Mouse (Mus musculus): ENCODE measurements around the gene Fbxl13. TPM values are rescaled to one million over a fixed set of nuclear protein-coding genes. Genes with fewer than 3 reads are reported as not detected.

Gene Fbxl13
- polyA plus RNA-seq, 1 experiment from 2014 or later = 0.46 TPM

DNA sequence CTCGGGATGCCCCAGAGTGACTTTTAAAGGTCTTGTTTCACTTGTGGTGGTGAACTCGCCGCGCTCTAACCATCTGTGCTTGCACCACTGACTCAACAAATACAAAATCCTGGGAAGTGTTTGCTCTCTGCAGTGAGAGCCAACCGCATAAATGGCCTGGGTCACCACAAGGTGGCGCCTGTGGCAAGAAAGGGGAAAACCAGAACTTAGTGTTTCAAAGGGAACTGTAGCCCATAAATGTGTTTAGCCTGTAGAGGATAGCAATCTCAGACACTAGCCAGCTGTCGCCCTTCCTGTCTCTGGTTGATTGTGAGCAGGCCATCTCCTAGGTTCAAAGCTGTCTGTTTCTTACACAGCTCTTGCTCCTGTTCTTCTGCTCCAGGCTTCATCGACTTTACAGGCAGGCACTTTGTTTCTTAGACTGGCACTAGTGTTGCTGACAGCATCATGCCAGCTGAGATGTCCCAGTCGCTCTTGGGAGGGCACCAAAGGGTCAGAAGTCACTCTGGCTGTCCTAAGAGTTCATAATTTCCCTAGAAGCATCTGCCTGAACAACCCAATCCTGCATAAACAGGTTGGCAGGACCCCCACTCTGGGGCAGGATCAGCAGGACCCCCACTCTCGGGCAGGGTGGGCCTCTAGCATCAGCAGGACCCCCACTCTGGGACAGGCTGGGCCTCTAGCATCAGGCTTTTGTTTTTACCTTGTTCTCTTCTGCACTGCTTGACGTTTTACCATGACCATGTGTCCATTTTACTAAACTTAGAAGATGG, 13.4 kb upstream of the Fbxl13 start:
- peaks cover 26% of the 10 kb centered on the region; the same call in 1 of the 2 replicates for H3K36me3 ChIP-seq (ENCODE audit: insufficient read depth, low read length)
- no peaks in the 10 kb centered on the region for H3K27me3 ChIP-seq (ENCODE audit: insufficient read depth, low read length)
- ATAC-seq (replicated peaks; ENCODE audit: low FRiP score, low read depth) (peak; percentile 84), DNase-seq (ENCODE audit: low spot score) (peak; percentile 96)
- TF ChIP-seq CTCF (IDR thresholded peaks at IDR 0.05; ENCODE audit: low read depth) = peak; percentile 97
- H3K27ac ChIP-seq = 0 out of 2 replicates have a peak overlapping the region, but pooled peaks have one; percentile 47
- WGBS = 40% methylated on average over 11 of the region's 11 CpGs
- H3K4me3 ChIP-seq (replicated peaks; ENCODE audit: low read depth, low read length) = no peak overlapping the region
- H3K4me1 ChIP-seq (replicated peaks; ENCODE audit: insufficient read depth, low read length) = peaks cover 4% of the 10 kb centered on the region; the same call in 1 of the 2 replicates
- H3K9me3 ChIP-seq (replicated peaks; ENCODE audit: low read length) = no peaks in the 10 kb centered on the region
- H3K4me2 ChIP-seq (ENCODE audit: low read length) = no peak overlapping the region
- H3K9ac ChIP-seq (ENCODE audit: low read depth, low read length) = no peak overlapping the region

DNA sequence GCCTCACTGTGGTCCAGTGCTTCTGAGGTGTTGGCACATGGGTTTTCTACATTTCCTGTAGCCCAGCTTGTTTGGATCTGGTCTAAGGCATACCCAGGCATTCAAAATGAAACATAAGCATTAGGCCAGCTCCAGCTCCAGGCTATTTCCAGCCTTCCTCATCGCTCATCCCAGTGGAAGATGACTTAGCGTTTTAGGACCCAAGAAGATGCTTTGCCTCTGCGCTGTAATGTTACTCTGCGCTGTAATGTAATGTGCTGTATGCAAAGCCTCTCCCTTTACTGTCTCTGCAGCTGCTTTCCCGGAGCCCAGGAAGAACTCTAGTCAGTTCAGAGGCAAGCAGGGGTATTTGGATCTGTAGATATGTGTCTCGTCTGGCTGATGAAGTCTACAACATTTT, 12.6 kb upstream of the Fbxl13 start:
- Histone ChIP-seq H3K27ac (no peak overlapping the region), H3K36me3 (ENCODE audit: insufficient read depth, low read length) (peaks cover 32% of the 10 kb centered on the region), H3K27me3 (ENCODE audit: insufficient read depth, low read length) (no peaks in the 10 kb centered on the region), H3K9ac (ENCODE audit: low read depth, low read length) (no peak overlapping the region), H3K4me3 (replicated peaks; ENCODE audit: low read depth, low read length) (no peak overlapping the region), H3K4me2 (ENCODE audit: low read length) (no peak overlapping the region), H3K9me3 (replicated peaks; ENCODE audit: low read length) (no peaks in the 10 kb centered on the region), H3K4me1 (replicated peaks; ENCODE audit: insufficient read depth, low read length) (peaks cover 4% of the 10 kb centered on the region; the same call in 1 of the 2 replicates)
- DNase-seq (ENCODE audit: low spot score) (no peak), ATAC-seq (replicated peaks; ENCODE audit: low FRiP score, low read depth) (no peak)
- 92% methylated on average over 6 of the region's 6 CpGs for WGBS
- no peak for TF ChIP-seq CTCF (IDR thresholded peaks at IDR 0.05; ENCODE audit: low read depth)

DNA sequence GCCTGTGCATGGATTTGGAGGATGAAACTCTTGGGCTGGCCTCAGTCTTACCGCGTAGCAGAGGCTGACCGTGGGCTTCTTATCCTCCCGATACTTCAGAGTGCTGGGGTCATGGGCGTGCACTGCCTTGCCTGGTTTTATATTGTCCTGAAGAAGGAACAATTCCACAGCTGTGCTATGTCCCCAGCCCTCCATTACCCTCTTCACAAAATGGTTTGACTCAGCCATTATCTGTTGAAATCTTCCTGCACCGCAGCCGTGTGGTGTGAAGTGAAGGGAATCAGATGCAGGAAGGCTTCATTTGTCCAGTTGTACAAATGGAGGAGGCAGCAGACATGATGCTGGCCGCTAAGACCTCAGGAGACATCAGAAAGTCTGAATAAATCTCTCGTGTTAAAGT, 11.5 kb upstream of the Fbxl13 start:
- Histone ChIP-seq H3K4me2 (ENCODE audit: low read length) (no peak overlapping the region), H3K27me3 (ENCODE audit: insufficient read depth, low read length) (no peaks in the 10 kb centered on the region), H3K9ac (ENCODE audit: low read depth, low read length) (no peak overlapping the region), H3K36me3 (ENCODE audit: insufficient read depth, low read length) (peaks cover 41% of the 10 kb centered on the region), H3K9me3 (replicated peaks; ENCODE audit: low read length) (no peaks in the 10 kb centered on the region), H3K4me1 (replicated peaks; ENCODE audit: insufficient read depth, low read length) (peaks cover 4% of the 10 kb centered on the region; the same call in 1 of the 2 replicates), H3K27ac (no peak overlapping the region), H3K4me3 (replicated peaks; ENCODE audit: low read depth, low read length) (no peak overlapping the region)
- ATAC-seq (replicated peaks; ENCODE audit: low FRiP score, low read depth) = no peak
- no peak for TF ChIP-seq CTCF (IDR thresholded peaks at IDR 0.05; ENCODE audit: low read depth)
- no peak for DNase-seq (ENCODE audit: low spot score)
- WGBS = 78% methylated on average over 9 of the region's 9 CpGs

DNA sequence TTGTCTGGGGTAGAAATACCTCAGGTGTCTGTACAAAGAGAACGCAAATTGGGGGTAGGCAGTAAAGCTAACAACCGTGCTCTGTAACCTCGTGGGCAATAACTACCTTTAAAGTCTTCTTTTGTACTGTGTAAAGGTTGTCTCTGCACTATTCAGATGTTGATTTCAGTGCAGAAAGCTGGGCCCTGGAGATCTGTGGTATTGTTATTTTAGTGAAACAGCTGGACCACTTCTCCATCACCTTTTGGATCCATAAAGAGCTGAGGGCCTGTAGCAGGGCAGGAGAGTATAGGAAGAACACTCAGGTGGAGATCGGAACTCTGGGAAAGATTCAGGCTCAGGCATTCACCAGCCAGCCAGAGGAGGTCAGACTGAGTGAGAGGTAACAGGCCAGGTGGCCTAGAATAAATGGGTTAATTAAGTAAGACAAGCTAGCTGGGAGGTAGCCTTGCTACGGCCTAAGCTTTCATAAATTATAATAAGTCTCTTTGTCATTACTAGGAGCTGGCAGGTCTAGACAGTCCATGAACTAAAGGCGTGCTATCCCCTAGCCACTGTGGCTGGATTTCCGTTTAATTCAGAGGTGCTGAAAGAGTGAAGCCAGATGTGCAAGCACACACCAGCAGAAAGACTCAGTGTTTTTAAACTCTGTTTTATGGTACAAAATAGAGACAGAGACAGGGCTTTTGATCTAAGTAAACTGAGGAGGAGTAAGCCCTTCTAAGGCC, 6.6 kb upstream of the Fbxl13 start:
- WGBS = 71% methylated on average over 7 of the region's 7 CpGs
- Histone ChIP-seq H3K9ac (ENCODE audit: low read depth, low read length) (no peak overlapping the region), H3K4me1 (replicated peaks; ENCODE audit: insufficient read depth, low read length) (no peaks in the 10 kb centered on the region), H3K4me2 (ENCODE audit: low read length) (no peak overlapping the region), H3K4me3 (replicated peaks; ENCODE audit: low read depth, low read length) (no peak overlapping the region), H3K36me3 (ENCODE audit: insufficient read depth, low read length) (peaks cover 50% of the 10 kb centered on the region), H3K27ac (no peak overlapping the region), H3K27me3 (ENCODE audit: insufficient read depth, low read length) (no peaks in the 10 kb centered on the region), H3K9me3 (replicated peaks; ENCODE audit: low read length) (no peaks in the 10 kb centered on the region)
- DNase-seq (ENCODE audit: low spot score) (no peak), ATAC-seq (replicated peaks; ENCODE audit: low FRiP score, low read depth) (no peak)
- no peak for TF ChIP-seq CTCF (IDR thresholded peaks at IDR 0.05; ENCODE audit: low read depth)

DNA sequence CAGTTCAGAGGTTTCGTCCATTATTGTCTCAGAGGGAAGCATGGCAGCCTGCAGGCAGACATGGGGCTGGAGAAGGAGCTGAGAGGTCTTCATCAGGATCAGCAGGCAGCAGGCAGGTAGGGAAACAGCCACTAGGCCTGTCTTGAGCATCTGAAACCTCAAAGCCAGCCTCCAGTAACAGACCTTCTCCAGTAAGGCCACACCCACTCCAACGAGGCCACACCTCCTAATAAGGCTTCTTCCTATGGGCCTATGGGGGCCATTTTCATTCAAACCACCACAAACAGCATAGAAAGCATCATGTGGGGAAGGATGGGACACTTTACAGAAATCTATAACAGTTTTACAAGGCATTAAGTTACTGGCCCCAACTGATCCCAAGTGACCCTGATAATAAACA, 5.3 kb upstream of the Fbxl13 start:
- no peak for TF ChIP-seq CTCF (IDR thresholded peaks at IDR 0.05; ENCODE audit: low read depth)
- H3K4me3 ChIP-seq (replicated peaks; ENCODE audit: low read depth, low read length) = no peak overlapping the region
- peaks cover 47% of the 10 kb centered on the region for H3K36me3 ChIP-seq (ENCODE audit: insufficient read depth, low read length)
- ATAC-seq (replicated peaks; ENCODE audit: low FRiP score, low read depth) (no peak), DNase-seq (ENCODE audit: low spot score) (no peak)
- H3K27me3 ChIP-seq (ENCODE audit: insufficient read depth, low read length) = no peaks in the 10 kb centered on the region
- H3K4me2 ChIP-seq (ENCODE audit: low read length) = no peak overlapping the region
- no peaks in the 10 kb centered on the region for H3K9me3 ChIP-seq (replicated peaks; ENCODE audit: low read length)
- 77% methylated on average over 2 of the region's 2 CpGs for WGBS
- H3K4me1 ChIP-seq (replicated peaks; ENCODE audit: insufficient read depth, low read length) = peaks cover 7% of the 10 kb centered on the region; the same call in 1 of the 2 replicates
- no peak overlapping the region for H3K27ac ChIP-seq
- H3K9ac ChIP-seq (ENCODE audit: low read depth, low read length) = no peak overlapping the region

DNA sequence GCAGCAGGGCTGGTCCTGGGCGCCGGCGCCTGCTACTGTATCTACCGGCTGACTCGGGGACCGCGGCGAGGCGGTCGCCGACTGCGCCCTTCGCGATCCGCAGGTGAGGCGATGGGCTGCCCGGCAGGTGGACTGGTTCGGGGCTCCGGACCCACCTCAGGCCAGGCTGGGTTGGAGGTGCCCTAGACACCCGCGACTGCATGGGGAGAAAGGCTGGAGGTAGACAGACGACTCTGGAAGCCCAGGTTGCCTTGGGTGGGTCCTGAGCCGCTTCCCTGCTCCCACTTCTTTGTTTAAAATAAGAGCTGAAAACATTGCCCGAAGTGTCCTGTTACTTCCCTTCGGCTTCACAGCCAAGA, 678 bp upstream of the Fbxl13 start:
- peaks cover 21% of the 10 kb centered on the region for H3K36me3 ChIP-seq (ENCODE audit: insufficient read depth, low read length)
- H3K4me2 ChIP-seq (ENCODE audit: low read length) = peak overlapping the region; percentile 71
- ATAC-seq (replicated peaks; ENCODE audit: low FRiP score, low read depth) (no peak; the same call in 1 of the 2 replicates), DNase-seq (ENCODE audit: low spot score) (peak; percentile 21)
- H3K27ac ChIP-seq = peak overlapping the region; percentile 82
- H3K4me3 ChIP-seq (replicated peaks; ENCODE audit: low read depth, low read length) = peak overlapping the region; percentile 68
- H3K9ac ChIP-seq (ENCODE audit: low read depth, low read length) = peak overlapping the region; percentile 75
- TF ChIP-seq CTCF (IDR thresholded peaks at IDR 0.05; ENCODE audit: low read depth) = no peak
- H3K9me3 ChIP-seq (replicated peaks; ENCODE audit: low read length) = no peaks in the 10 kb centered on the region
- no peaks in the 10 kb centered on the region for H3K27me3 ChIP-seq (ENCODE audit: insufficient read depth, low read length)
- H3K4me1 ChIP-seq (replicated peaks; ENCODE audit: insufficient read depth, low read length) = peaks cover 7% of the 10 kb centered on the region; the same call in 1 of the 2 replicates
- WGBS = under 1% methylated on average over 25 of the region's 25 CpGs

Measured in kidney, postnatal 0 days (tissue).